Mouse (Mus musculus) stomach, postnatal 0 days (tissue): ENCODE measurements around the gene Hinfp.

Experiments
- CTCF ChIP-seq: IDR thresholded peaks from 2 replicates; pipeline ENCODE4 v1.5.1; 2016; ENCODE audit warnings: antibody characterized with exemption, low read depth, mild to moderate bottlenecking, moderate library complexity
- EP300 ChIP-seq: optimal IDR thresholded peaks from 2 replicates; pipeline ENCODE3; 2016; ENCODE audit warnings: antibody characterized with exemption

GRCm38 (mm10) chr9:44319887-44320798, 14.7 kb upstream of the Hinfp start, which contains the start of gene C2cd2l:
- TF ChIP-seq CTCF (no peak), EP300 (no peak)
